Mouse (Mus musculus) hindbrain, postnatal 0 days (tissue): Measurements from ENCODE around the gene Tmprss9. TPM values are rescaled to one million over a fixed set of nuclear protein-coding genes. Genes with fewer than 3 reads are reported as not detected.

Experiments
- ATAC-seq: fragments of 200-750 bp; cut with Nextera tagmentation; 2 replicates; pipeline ENCODE4 v1.8.0; 2017; ENCODE audit warnings: mild to moderate bottlenecking, moderate TSS enrichment, moderate library complexity
- DNase-seq: peaks from one replicate; pipeline ENCODE4 v3.0.0-alpha.2; 2015; ENCODE audit warnings: low spot score
- H3K27ac ChIP-seq: fragments of 300-500 bp; sonication (generic); 2 replicates; pipeline ENCODE4 v1.5.1; 2014; ENCODE audit warnings: mild to moderate bottlenecking
- H3K27me3 ChIP-seq: fragments of 300-500 bp; sonication (generic); 2 replicates; pipeline ENCODE4 v1.6.1; 2014; ENCODE audit warnings: low read length, mixed read lengths; ENCODE audit not compliant: insufficient read depth
- H3K36me3 ChIP-seq: fragments of 300-500 bp; sonication (generic); 2 replicates; pipeline ENCODE4 v1.6.1; 2014; ENCODE audit warnings: low read length, mixed read lengths; ENCODE audit not compliant: insufficient read depth
- H3K4me1 ChIP-seq: fragments of 300-500 bp; sonication (generic); 2 replicates; pipeline ENCODE4 v1.6.1; 2014; ENCODE audit warnings: antibody characterized with exemption, low read length, mixed read lengths; ENCODE audit not compliant: insufficient read depth
- H3K4me2 ChIP-seq: fragments of 300-500 bp; sonication (generic); 2 replicates; pipeline ENCODE4 v1.6.1; 2014; ENCODE audit warnings: low read depth, mild to moderate bottlenecking, low read length, moderate library complexity, mixed read lengths
- H3K4me3 ChIP-seq: fragments of 300-500 bp; sonication (generic); 2 replicates; pipeline ENCODE4 v1.5.1; 2014; ENCODE audit warnings: low read length
- H3K9ac ChIP-seq: fragments of 300-500 bp; sonication (generic); replicated peaks from 2 replicates; pipeline ENCODE4 v1.6.1; 2014; ENCODE audit warnings: mild to moderate bottlenecking, low read length, moderate library complexity, mixed read lengths
- H3K9me3 ChIP-seq: fragments of 300-500 bp; sonication (generic); 2 replicates; pipeline ENCODE4 v1.6.1; 2016; ENCODE audit warnings: low read length, mixed read lengths
- CTCF ChIP-seq: IDR thresholded peaks from 2 replicates; pipeline ENCODE4 v1.5.1; 2016; ENCODE audit warnings: antibody characterized with exemption, control low read depth, low read depth
- WGBS: fragments of 180-500 bp; shearing (Covaris S2); extraction: QIAGEN DNeasy Blood & Tissue Kit; methylation state at CpG from one replicate; pipeline ENCODE4 v1.1.7; 2014; 5-methylcytosine and 5-hydroxymethylcytosine counted together
- microRNA counts: library from miRNA; unstranded; fragments of <30 nt; microRNA quantifications from one replicate; lab custom pipeline; 2015
- microRNA-seq, 2 experiments: library from miRNA; unstranded; fragments of <30 nt; microRNA quantifications; one replicate each; pipeline ENCODE4; 2016
- polyA plus RNA-seq: library from polyadenylated mRNA; unstranded; fragments of >200 nt; fragmentation: Nextera tagmentation; extraction: Ambion mirVana; gene quantifications from 2 replicates; pipeline ENCODE4 v1.2.1, GENCODE M21; 2015
- total RNA-seq: library from RNA; depleted of rRNA; stranded (reverse); fragments of >200 nt; gene quantifications from 2 replicates; pipeline ENCODE4 v1.2.3, GENCODE M21; 2014; rRNA removed

Tmprss9 gene
- total and polyA plus RNA-seq, 2 experiments from 2014 or later, result 0.10 to 0.26 TPM

- H3K27me3 ChIP-seq, result no peaks in the 10 kb centered on the region
- 77% methylated on average over 5 of the region's 5 CpGs for WGBS
- H3K27ac ChIP-seq, result no peak overlapping the region
- TF ChIP-seq CTCF, result no peak
- ATAC-seq (no peak), DNase-seq (no peak)
- H3K9me3 ChIP-seq, result no peaks in the 10 kb centered on the region
- H3K4me3 ChIP-seq, result no peak overlapping the region
- no peak overlapping the region for H3K4me2 ChIP-seq
- H3K9ac ChIP-seq, result no peak overlapping the region
- peaks cover 7% of the 10 kb centered on the region for H3K4me1 ChIP-seq
- no peaks in the 10 kb centered on the region for H3K36me3 ChIP-seq
Measured at GRCm38 (mm10) chr10:80944231-80944630, 72.6 kb downstream of the Tmprss9 start.

DNA sequence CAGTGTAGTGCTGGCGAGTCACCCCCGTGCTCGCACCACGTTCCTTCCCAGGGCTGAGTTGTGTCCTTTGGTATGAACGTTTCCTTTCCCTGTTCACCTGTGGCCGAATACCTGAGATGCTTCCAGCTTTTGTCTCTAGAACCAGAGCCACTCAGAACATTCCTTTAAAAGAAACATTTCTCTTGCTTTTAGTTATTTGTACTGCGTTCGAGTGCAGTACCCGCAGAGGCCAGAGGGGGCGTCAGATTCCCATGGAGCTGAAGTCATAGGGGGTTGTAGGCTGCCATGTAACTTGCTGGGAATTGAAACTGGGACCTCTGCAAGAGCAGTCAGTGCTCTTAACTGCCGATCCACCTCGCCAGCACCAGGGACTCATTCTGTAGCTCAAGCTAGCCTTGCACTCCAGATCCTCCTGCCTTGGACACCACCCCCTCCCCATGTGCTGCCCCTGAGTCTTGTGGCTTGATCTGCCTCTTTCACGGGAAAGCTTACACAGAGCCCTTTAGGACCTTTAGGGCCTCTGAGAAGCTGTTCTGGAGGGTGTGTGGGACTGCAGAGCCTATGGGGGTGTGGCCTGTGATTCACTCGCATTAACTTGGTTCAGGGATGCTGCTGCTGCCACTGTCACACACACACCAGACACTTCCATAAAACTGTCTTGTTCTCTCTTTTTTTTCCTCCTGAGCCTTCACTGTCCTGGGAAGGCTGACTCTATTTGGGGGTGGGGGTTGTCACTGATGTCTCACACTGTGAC is 75.2 kb downstream of the Tmprss9 start:
- Histone ChIP-seq H3K36me3 (no peaks in the 10 kb centered on the region), H3K4me2 (no peak overlapping the region), H3K27me3 (no peaks in the 10 kb centered on the region), H3K4me1 (0 out of 2 replicates have a peak, but pooled peaks cover 3% of the 10 kb centered on the region), H3K9me3 (no peaks in the 10 kb centered on the region), H3K27ac (no peak overlapping the region), H3K4me3 (no peak overlapping the region), H3K9ac (no peak overlapping the region)
- ATAC-seq (no peak), DNase-seq (no peak)
- peak; percentile 59 for TF ChIP-seq CTCF
- WGBS, result 71% methylated on average over 14 of the region's 14 CpGs

- DNase-seq (no peak), ATAC-seq (no peak)
- 31% methylated on average over 2 of the region's 2 CpGs for WGBS
- Histone ChIP-seq H3K27me3 (no peaks in the 10 kb centered on the region), H3K27ac (no peak overlapping the region), H3K9me3 (no peaks in the 10 kb centered on the region), H3K9ac (no peak overlapping the region), H3K4me1 (0 out of 2 replicates have a peak, but pooled peaks cover 3% of the 10 kb centered on the region), H3K36me3 (no peaks in the 10 kb centered on the region), H3K4me3 (no peak overlapping the region), H3K4me2 (no peak overlapping the region)
- no peak for TF ChIP-seq CTCF
Measured at GRCm38 (mm10) chr10:80947802-80948201, 76.2 kb downstream of the Tmprss9 start.

DNA sequence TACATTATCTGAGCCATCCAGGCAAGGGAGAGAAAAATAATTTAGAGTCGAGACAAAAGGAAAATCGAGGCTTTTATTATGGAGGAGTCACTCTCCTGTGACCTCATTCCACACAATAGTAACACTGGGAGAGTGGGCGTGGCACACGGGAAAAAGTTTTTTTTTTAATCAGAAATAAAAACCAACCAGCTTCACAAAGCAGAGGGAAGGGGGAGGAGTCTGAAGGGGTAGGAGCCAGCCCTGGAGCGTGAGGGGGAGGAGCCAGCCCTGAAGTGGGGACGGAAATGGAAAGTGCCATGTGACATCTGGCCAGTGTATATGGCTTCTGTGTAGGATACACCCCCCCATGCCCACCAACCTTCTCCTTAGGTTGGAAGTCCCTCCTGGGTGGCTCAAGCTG is 76.9 kb downstream of the Tmprss9 start:
- WGBS, result 40% methylated on average over 6 of the region's 6 CpGs
- Histone ChIP-seq H3K27ac (no peak overlapping the region), H3K36me3 (no peaks in the 10 kb centered on the region), H3K9me3 (no peaks in the 10 kb centered on the region), H3K4me2 (no peak overlapping the region), H3K4me3 (no peak overlapping the region), H3K27me3 (no peaks in the 10 kb centered on the region), H3K9ac (no peak overlapping the region), H3K4me1 (0 out of 2 replicates have a peak, but pooled peaks cover 3% of the 10 kb centered on the region)
- DNase-seq (no peak), ATAC-seq (no peak)
- no peak for TF ChIP-seq CTCF

DNA sequence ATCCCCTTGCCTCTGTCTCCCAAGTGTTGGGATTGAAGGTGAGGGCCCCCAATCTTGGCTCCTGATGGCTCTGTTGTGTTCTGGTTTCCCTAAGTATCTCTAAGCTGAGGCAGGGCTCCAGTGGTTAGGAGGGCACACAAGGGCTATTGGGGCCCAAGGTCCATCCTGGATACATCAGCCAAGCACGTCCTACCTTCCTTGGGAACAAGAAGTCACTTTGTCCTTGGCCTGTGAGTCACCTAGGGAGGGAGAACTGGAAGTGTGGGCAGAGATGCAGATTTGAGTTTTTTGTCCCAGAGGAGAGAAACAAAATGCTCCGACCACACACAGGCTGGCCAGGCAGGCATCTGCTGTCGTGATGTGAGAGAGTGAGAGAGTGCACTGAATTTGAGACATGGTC is 77.4 kb downstream of the Tmprss9 start:
- 0 out of 2 replicates have a peak, but pooled peaks cover 3% of the 10 kb centered on the region for H3K4me1 ChIP-seq
- H3K27me3 ChIP-seq, result no peaks in the 10 kb centered on the region
- no peaks in the 10 kb centered on the region for H3K9me3 ChIP-seq
- H3K27ac ChIP-seq, result no peak overlapping the region
- ATAC-seq (no peak), DNase-seq (no peak)
- no peak for TF ChIP-seq CTCF
- WGBS, result 61% methylated on average over 3 of the region's 3 CpGs
- no peak overlapping the region for H3K9ac ChIP-seq
- H3K4me2 ChIP-seq, result no peak overlapping the region
- H3K4me3 ChIP-seq, result no peak overlapping the region
- no peaks in the 10 kb centered on the region for H3K36me3 ChIP-seq

MicroRNAs within 50 kb of the gene (microRNA counts, 519-probe panel; counts per million panel counts)
- not detected for microRNA mmu-miR-1982 (lab: Ali Mortazavi, UCI)

Small RNA genes within 50 kb of the gene (microRNA-seq; reads per million reads assigned to microRNA genes)
- 1.4 to 11.3 reads per million in 2 experiments for gene Mir1982

Other genes starting within 250 kb of the Tmprss9 start
- gene Csnk1g2, start 249.0 kb upstream of the Tmprss9 start, total RNA-seq, result 128 and 156 TPM in 2 replicates
- 94.3 and 95.5 TPM in 2 replicates for gene Csnk1g2, start 249.0 kb upstream of the Tmprss9 start, polyA plus RNA-seq
- gene Btbd2, start 214.8 kb upstream of the Tmprss9 start, total RNA-seq, result 209 and 213 TPM in 2 replicates
- gene Btbd2, start 214.8 kb upstream of the Tmprss9 start, polyA plus RNA-seq, result 81.9 and 82.8 TPM in 2 replicates
- gene Mknk2, start 193.7 kb upstream of the Tmprss9 start, total RNA-seq, result 84.5 and 95.4 TPM in 2 replicates
- 38.2 and 40.5 TPM in 2 replicates for gene Mknk2, start 193.7 kb upstream of the Tmprss9 start, polyA plus RNA-seq
- 68.3 and 76.4 TPM in 2 replicates for gene Mob3a, start 169.9 kb upstream of the Tmprss9 start, total RNA-seq
- gene Mob3a, start 169.9 kb upstream of the Tmprss9 start, polyA plus RNA-seq, result 37.2 and 38.8 TPM in 2 replicates
- gene Izumo4, start 169.7 kb upstream of the Tmprss9 start, total RNA-seq, result 31.1 and 31.6 TPM in 2 replicates
- gene Izumo4, start 169.7 kb upstream of the Tmprss9 start, polyA plus RNA-seq, result 46.7 and 52.2 TPM in 2 replicates
- 195 and 201 TPM in 2 replicates for gene Ap3d1, start 129.6 kb upstream of the Tmprss9 start, total RNA-seq
- gene Ap3d1, start 129.6 kb upstream of the Tmprss9 start, polyA plus RNA-seq, result 99.2 and 99.7 TPM in 2 replicates
- 27.2 and 27.7 TPM in 2 replicates for gene Dot1l, start 116.6 kb upstream of the Tmprss9 start, total RNA-seq
- gene Dot1l, start 116.6 kb upstream of the Tmprss9 start, polyA plus RNA-seq, result 10.3 and 12.6 TPM in 2 replicates
- gene Sf3a2, start 73.7 kb upstream of the Tmprss9 start, total RNA-seq, result 14.2 and 22.0 TPM in 2 replicates
- 48.7 and 53.2 TPM in 2 replicates for gene Sf3a2, start 73.7 kb upstream of the Tmprss9 start, polyA plus RNA-seq
- 74.4 and 82.3 TPM in 2 replicates for gene Plekhj1, start 73.2 kb upstream of the Tmprss9 start, total RNA-seq
- gene Plekhj1, start 73.2 kb upstream of the Tmprss9 start, polyA plus RNA-seq, result 99.4 and 103 TPM in 2 replicates
- gene Amh, start 66.6 kb upstream of the Tmprss9 start, total RNA-seq, result 0.47 and 2.6 TPM in 2 replicates
- 0.24 TPM in 1 of 2 replicates, not detected in the other for gene Amh, start 66.6 kb upstream of the Tmprss9 start, polyA plus RNA-seq
- gene Jsrp1, start 58.4 kb upstream of the Tmprss9 start, total RNA-seq, result 0.22 TPM in 1 of 2 replicates, not detected in the other
- 1.4 and 1.6 TPM in 2 replicates for gene Jsrp1, start 58.4 kb upstream of the Tmprss9 start, polyA plus RNA-seq
- 1,128 and 1,180 TPM in 2 replicates for gene Oaz1, start 45.2 kb upstream of the Tmprss9 start, total RNA-seq
- gene Oaz1, start 45.2 kb upstream of the Tmprss9 start, polyA plus RNA-seq, result 1,097 and 1,185 TPM in 2 replicates
- 66.9 and 70.3 TPM in 2 replicates for gene Lingo3, start 27.8 kb upstream of the Tmprss9 start, total RNA-seq
- gene Lingo3, start 27.8 kb upstream of the Tmprss9 start, polyA plus RNA-seq, result 26.6 and 28.0 TPM in 2 replicates
- 165 and 189 TPM in 2 replicates for gene Lsm7, start 16.6 kb upstream of the Tmprss9 start, total RNA-seq
- 279 and 295 TPM in 2 replicates for gene Lsm7, start 16.6 kb upstream of the Tmprss9 start, polyA plus RNA-seq
- 161 and 174 TPM in 2 replicates for gene Sppl2b, start 16.6 kb upstream of the Tmprss9 start, total RNA-seq
- gene Sppl2b, start 16.6 kb upstream of the Tmprss9 start, polyA plus RNA-seq, result 76.0 and 76.2 TPM in 2 replicates
- gene Timm13, start 29.1 kb downstream of the Tmprss9 start, total RNA-seq, result 150 and 155 TPM in 2 replicates
- gene Timm13, start 29.1 kb downstream of the Tmprss9 start, polyA plus RNA-seq, result 366 and 369 TPM in 2 replicates
- 42.3 and 43.2 TPM in 2 replicates for gene Lmnb2, start 46.4 kb downstream of the Tmprss9 start, total RNA-seq
- gene Lmnb2, start 46.4 kb downstream of the Tmprss9 start, polyA plus RNA-seq, result 24.8 and 25.6 TPM in 2 replicates
- gene Gadd45b, start 58.2 kb downstream of the Tmprss9 start, total RNA-seq, result 4.4 and 8.2 TPM in 2 replicates
- gene Gadd45b, start 58.2 kb downstream of the Tmprss9 start, polyA plus RNA-seq, result 7.5 and 8.6 TPM in 2 replicates
- gene Gng7, start 143.1 kb downstream of the Tmprss9 start, total RNA-seq, result 26.2 and 27.2 TPM in 2 replicates
- 18.9 and 22.1 TPM in 2 replicates for gene Gng7, start 143.1 kb downstream of the Tmprss9 start, polyA plus RNA-seq
- 82.0 and 106 TPM in 2 replicates for gene Diras1, start 153.8 kb downstream of the Tmprss9 start, total RNA-seq
- 69.0 and 78.7 TPM in 2 replicates for gene Diras1, start 153.8 kb downstream of the Tmprss9 start, polyA plus RNA-seq
- 118 and 126 TPM in 2 replicates for gene Slc39a3, start 165.6 kb downstream of the Tmprss9 start, total RNA-seq
- gene Slc39a3, start 165.6 kb downstream of the Tmprss9 start, polyA plus RNA-seq, result 40.6 and 41.9 TPM in 2 replicates
- gene Sgta, start 188.3 kb downstream of the Tmprss9 start, total RNA-seq, result 264 and 279 TPM in 2 replicates
- 275 and 290 TPM in 2 replicates for gene Sgta, start 188.3 kb downstream of the Tmprss9 start, polyA plus RNA-seq
- gene Thop1, start 198.2 kb downstream of the Tmprss9 start, total RNA-seq, result 73.5 and 79.1 TPM in 2 replicates
- gene Thop1, start 198.2 kb downstream of the Tmprss9 start, polyA plus RNA-seq, result 36.4 and 36.9 TPM in 2 replicates
- 0.61 and 1.0 TPM in 2 replicates for gene Creb3l3, start 227.0 kb downstream of the Tmprss9 start, total RNA-seq
- gene Creb3l3, start 227.0 kb downstream of the Tmprss9 start, polyA plus RNA-seq, result 0.59 and 0.71 TPM in 2 replicates
- 297 and 309 TPM in 2 replicates for gene Map2k2, start 234.1 kb downstream of the Tmprss9 start, total RNA-seq
- 196 and 204 TPM in 2 replicates for gene Map2k2, start 234.1 kb downstream of the Tmprss9 start, polyA plus RNA-seq